Mouse (Mus musculus) heart, adult 10 weeks (tissue): Measurements from ENCODE around the gene Pak1. TPM values are rescaled to one million over a fixed set of nuclear protein-coding genes. Genes with fewer than 3 reads are reported as not detected.

Source experiments
- polyA plus RNA-seq: library from polyadenylated mRNA; stranded (reverse); fragments of 350-450 nt; fragmentation: Illumina TruSeq; extraction: RNeasy Lipid Tissue Mini Kit (QIAGEN cat#74804); gene quantifications from one replicate; pipeline ENCODE4 v1.2.3, GENCODE M21; 2014; ENCODE audit warnings: low read depth, low replicate concordance

The Pak1 gene
- 0.97 TPM for polyA plus RNA-seq

GRCm38 (mm10) chr7:97788190-97788668 is at the start of gene Pak1:
Pak1 (plus strand) TSS chr7:97788541.

GRCm38 (mm10) chr7:97919742-97920141 is 131.4 kb downstream of the Pak1 start, which contains the start of gene Gdpd4:
Gdpd4 (plus strand) TSS chr7:97919955.

Other genes with a start within 250 kb of the Pak1 start
- 113 TPM for gene Aamdc, start 209.0 kb upstream of the Pak1 start, polyA plus RNA-seq
- 5.7 TPM for gene Rsf1, start 208.7 kb upstream of the Pak1 start, polyA plus RNA-seq
- gene Clns1a, start 91.9 kb upstream of the Pak1 start, polyA plus RNA-seq, result 35.4 TPM
- gene Aqp11, start 50.3 kb upstream of the Pak1 start, polyA plus RNA-seq, result 1.6 TPM
- gene Gdpd4, start 131.4 kb downstream of the Pak1 start, polyA plus RNA-seq, result not detected